Mouse (Mus musculus): ENCODE measurements around the gene Cd300lb.

DNA sequence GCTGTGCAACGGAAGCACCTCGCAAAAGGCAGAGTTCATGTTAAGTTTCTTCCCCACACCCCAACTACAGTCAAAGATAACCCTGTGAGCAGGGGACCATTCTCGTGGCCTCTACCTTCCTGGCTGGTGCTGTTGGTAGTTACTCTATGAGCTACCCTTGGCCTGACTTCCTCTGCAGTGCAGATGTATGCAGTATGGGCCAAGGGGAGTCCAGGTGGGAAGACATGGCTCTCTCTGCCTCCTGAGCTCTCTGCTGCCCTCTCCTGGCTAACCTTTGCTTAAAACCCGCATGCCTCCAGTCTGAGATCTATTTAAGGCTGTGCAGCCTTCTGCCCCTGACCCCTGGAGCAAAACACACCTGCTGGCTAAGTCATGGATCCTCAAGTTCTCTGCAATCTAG is 10.2 kb downstream of the Cd300lb start:
- TF ChIP-seq CTCF (IDR thresholded peaks at IDR 0.05) (peak; percentile 62), EP300 (IDR thresholded peaks at IDR 0.05) (no peak)
